Mouse (Mus musculus): ENCODE measurements at regions not wholly inside any gene's neighbourhood (a gene's known extent, or its start where the extent isn't known, plus 50 kb on each side); places are given as distances from the start of the nearest gene placed in this dataset.
"Not testable (repeated sequence)": the region's sequence is repeated elsewhere in the genome, so short reads cannot be mapped to it uniquely, and the experiment has no call there.

GRCm38 (mm10) chr14:16079096-16079495 is 170.0 kb upstream of the Ngly1 start:
- DNase-seq (ENCODE audit: low spot score in 2 of 2) = no peak

DNA sequence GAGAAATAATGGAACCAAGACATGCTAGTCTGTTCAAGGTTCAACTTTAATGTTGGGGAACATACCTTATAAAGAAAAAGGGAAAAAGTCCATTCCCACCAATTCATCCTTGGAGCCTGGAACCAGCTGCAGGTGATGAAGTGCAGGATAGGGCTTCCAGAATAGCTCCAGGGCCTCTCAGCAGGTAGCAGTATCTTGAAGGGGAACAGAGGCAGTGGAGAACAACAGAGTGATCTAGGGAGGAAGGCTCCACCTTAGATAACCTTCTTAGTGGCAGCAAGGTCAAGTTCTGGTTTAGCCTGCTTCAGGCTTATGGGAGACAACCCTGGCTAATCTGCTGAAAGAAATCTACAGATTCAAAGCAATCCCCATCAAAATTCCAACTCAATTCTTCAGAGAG is 161.8 kb upstream of the Ngly1 start:
- not testable (repeated sequence) for DNase-seq (ENCODE audit: low spot score in 2 of 2)

DNA sequence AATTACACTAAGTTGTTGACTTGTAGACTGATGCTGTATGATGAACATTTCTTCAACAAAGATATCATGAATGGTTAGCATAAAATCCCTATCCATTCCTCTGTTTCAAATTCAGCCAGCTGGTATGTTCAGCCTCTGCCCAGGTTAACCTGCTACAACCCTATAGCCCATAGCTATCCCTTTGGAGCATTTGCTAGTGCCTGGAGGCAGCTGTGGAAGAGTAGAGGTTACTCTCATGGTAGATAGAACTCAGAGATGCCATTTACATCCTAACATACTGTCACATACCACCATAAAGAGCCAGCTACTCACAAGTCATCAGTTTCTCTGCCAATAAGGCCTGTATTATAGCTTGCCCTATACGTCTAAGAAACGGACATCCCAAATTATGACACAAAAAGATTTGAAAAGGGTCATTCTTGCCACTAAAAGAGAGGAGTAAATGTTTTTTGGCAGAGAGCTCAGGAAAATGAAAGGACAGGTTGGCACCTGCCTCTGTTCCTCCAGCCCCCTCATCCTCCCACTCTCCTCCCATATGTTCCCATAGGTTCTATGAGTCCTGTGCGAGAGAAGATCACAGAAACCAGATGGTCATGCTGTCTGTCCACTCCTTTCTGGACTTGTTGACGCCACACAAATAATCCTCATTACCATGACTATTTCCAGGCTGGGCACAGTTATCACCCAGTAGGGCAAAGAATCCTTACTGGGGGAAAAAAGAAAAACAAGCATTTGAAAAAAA is 156.5 kb upstream of the Ngly1 start:
- no peak for DNase-seq (ENCODE audit: low spot score in 2 of 2)

GRCm38 (mm10) chr14:16093133-16093505 is 156.0 kb upstream of the Ngly1 start:
- no peak for DNase-seq (ENCODE audit: low spot score in 2 of 2)

GRCm38 (mm10) chr14:16109414-16109813 is 139.7 kb upstream of the Ngly1 start:
- DNase-seq (ENCODE audit: low spot score in 2 of 2) = no peak

GRCm38 (mm10) chr14:16132672-16133071 is 116.4 kb upstream of the Ngly1 start:
- no peak for DNase-seq (ENCODE audit: low spot score in 2 of 2)

DNA sequence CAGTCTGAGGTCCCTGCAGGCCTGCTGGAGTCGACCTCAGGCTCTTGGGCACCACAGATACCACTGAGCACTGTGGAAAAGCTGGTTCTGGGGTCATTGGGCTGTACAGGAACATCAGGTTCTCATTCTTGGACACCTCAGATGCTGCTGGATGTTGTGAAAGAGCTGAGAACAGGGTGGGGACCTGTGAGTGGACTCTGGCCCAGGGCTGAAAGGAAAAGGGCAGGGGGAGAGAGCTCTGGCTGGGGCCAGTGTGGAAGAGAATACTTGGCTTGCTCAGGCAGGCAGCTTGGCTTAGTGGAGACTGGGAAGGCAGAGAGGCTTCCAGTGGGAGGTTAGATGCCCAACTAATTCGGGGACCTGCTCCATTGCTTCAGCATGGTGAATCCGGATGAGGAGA is 115.7 kb upstream of the Ngly1 start:
- no peak for DNase-seq (ENCODE audit: low spot score in 2 of 2)

- no peak for DNase-seq (ENCODE audit: low spot score in 2 of 2)
Measured at GRCm38 (mm10) chr14:16136187-16136586, 112.9 kb upstream of the Ngly1 start.

GRCm38 (mm10) chr14:16144299-16144698 is 104.8 kb upstream of the Ngly1 start:
- no peak for DNase-seq (ENCODE audit: low spot score in 2 of 2)

GRCm38 (mm10) chr14:16146811-16147210 is 102.3 kb upstream of the Ngly1 start:
- no peak for DNase-seq (ENCODE audit: low spot score in 2 of 2)

GRCm38 (mm10) chr14:16151815-16152214 is 97.3 kb upstream of the Ngly1 start:
- no peak for DNase-seq (ENCODE audit: low spot score in 2 of 2)

DNA sequence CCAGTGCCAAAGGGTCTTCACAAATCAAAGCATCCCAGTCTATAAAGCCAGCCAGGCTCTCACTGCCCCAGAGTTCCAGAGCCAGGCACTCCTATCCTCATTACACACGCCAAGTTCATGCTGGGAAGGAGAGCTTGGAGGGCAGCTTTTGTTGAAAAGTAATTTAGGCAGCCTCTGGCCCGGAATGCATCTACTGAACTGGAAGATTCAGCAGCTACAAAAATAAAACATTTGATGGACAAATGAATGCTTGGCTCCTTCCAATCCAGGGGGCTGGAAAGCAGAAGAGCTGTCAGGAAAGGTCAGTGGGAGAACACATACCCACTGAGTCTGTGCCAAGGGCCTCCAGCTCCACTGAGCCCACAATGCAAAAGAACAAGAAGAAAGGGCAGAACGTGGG is 96.4 kb upstream of the Ngly1 start:
- DNase-seq (ENCODE audit: low spot score in 2 of 2) = no peak

DNA sequence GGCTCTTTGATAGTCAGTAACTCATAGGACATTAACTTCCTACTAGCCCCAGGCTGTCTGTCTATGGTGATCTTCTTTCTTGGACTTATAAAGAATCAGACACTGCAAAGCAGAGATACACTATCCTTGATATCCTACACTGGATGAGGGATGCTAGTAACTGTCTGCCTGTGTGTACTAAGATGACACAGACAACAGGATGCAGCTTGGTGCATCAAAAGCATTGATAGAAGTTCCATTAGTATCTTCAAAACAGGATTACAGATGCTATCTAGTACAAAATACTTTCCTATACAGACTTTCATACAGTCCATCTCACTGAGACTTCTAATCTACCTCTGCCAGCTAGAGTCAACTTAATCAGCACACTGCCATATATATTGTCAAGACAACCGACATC is 94.0 kb upstream of the Ngly1 start:
- DNase-seq (ENCODE audit: low spot score in 2 of 2) = no peak

DNA sequence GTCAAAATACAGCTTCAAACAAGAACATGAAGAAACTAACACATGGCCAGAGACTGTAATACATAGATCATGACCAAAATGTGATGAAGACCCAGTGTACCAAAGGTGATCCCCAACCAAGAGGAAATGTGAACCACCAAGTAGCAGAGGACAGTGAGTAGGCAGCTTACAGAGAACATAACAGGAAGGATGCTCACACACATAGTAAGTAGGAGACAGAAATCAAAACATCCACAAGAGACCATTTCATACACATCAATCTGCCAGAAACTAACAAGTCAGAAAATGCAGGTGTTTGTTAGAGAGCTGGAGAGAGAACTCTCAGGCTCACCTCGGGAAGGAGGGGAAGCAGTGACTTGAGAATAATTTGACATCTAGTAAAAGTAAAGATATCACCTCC is 78.9 kb upstream of the Ngly1 start:
- DNase-seq (ENCODE audit: low spot score in 2 of 2) = no peak

DNA sequence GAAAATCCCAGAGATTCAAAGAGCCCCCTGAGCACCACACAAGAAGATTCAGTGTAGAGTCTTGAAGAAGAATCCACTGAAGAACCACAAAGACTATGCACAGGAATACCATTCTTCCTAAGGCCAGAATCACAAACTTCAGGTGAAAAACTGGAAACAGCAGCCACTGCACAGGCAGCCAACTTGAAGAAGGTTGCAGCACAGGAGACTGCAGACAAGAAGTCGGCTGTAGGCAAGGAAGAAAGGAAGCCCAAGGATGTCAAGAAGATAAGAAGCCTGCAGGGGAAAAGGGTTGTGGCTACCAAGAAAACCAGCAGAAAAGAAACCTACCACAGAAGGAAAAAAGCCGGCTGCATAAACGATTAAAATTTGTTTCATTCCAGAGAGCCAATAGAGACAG is 76.8 kb upstream of the Ngly1 start:
- DNase-seq (ENCODE audit: low spot score in 2 of 2) = no peak

GRCm38 (mm10) chr14:16173292-16173691 is 75.8 kb upstream of the Ngly1 start:
- DNase-seq (ENCODE audit: low spot score in 2 of 2) = peak; percentile 42 to 63

GRCm38 (mm10) chr14:16178227-16178626 is 70.9 kb upstream of the Ngly1 start:
- no peak for DNase-seq (ENCODE audit: low spot score in 2 of 2)

- DNase-seq (ENCODE audit: low spot score in 2 of 2) = no peak
Measured at GRCm38 (mm10) chr14:16181822-16182221, 67.3 kb upstream of the Ngly1 start.

DNA sequence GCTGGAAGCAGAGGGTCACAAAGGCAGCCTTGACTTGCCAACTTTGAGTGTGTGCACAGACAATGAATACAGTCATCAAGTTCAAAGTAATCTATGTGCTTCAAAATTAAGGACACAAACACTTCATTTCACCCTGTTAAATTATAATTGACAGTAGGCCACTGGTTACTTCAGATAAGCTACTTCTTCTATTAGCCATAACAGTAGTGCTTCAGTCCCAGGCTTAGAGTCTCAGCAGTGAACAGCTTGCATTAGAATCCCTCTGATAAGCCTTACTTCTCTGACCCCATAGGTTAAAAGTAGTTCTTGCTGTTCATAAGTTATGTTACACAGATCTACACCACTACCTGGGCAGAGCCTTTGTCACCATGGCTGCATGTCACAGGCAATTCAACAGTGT is 63.8 kb upstream of the Ngly1 start:
- no peak for DNase-seq (ENCODE audit: low spot score in 2 of 2)

Data from spleen, postnatal 4 days (tissue).